Mouse (Mus musculus): ENCODE results near the gene Cox8c. TPM values are rescaled to one million over a fixed set of nuclear protein-coding genes. Genes with fewer than 3 reads are reported as not detected.

Gene Cox8c
- total RNA-seq (2021): not detected in 2 replicates
- long read RNA-seq, experiment 1: 0 reads
- long read RNA-seq, experiment 2: 0 reads

- DNase-seq: no peak
Measured at GRCm38 (mm10) chr12:102899091-102899490, at the start of gene Cox8c. Cox8c (plus strand) TSS chr12:102899316.

GRCm38 (mm10) chr12:102860806-102861205, 38.3 kb upstream of the Cox8c start:
- DNase-seq: no peak

- no peak for DNase-seq
Measured at GRCm38 (mm10) chr12:102869802-102870201, 29.3 kb upstream of the Cox8c start.

- DNase-seq: no peak
Measured at GRCm38 (mm10) chr12:102870527-102870926, 28.6 kb upstream of the Cox8c start.

GRCm38 (mm10) chr12:102877301-102878030, 21.6 kb upstream of the Cox8c start:
- peak; percentile 67 for DNase-seq

- peak; percentile 99 for DNase-seq
Measured at GRCm38 (mm10) chr12:102878031-102878823, 20.9 kb upstream of the Cox8c start, which contains the start of gene Btbd7. Btbd7 (minus strand) TSS chr12:102878471.

- DNase-seq: peak; percentile 14
Measured at GRCm38 (mm10) chr12:102878901-102879300, 20.2 kb upstream of the Cox8c start.

GRCm38 (mm10) chr12:102885735-102886134, 13.4 kb upstream of the Cox8c start:
- peak; percentile 66 for DNase-seq

- DNase-seq: peak; percentile 51
Measured at GRCm38 (mm10) chr12:102887366-102887765, 11.8 kb upstream of the Cox8c start.

- no peak for DNase-seq
Measured at GRCm38 (mm10) chr12:102888568-102888967, 10.5 kb upstream of the Cox8c start.

- no peak for DNase-seq
Measured at GRCm38 (mm10) chr12:102908191-102908590, 9.1 kb downstream of the Cox8c start.

- no peak for DNase-seq
Measured at GRCm38 (mm10) chr12:102916073-102916472, 17.0 kb downstream of the Cox8c start.

- no peak for DNase-seq
Measured at GRCm38 (mm10) chr12:102929764-102930163, 30.6 kb downstream of the Cox8c start.

GRCm38 (mm10) chr12:102930335-102930734, 31.2 kb downstream of the Cox8c start:
- DNase-seq: no peak

- DNase-seq: no peak
Measured at GRCm38 (mm10) chr12:102930789-102931188, 31.7 kb downstream of the Cox8c start.

GRCm38 (mm10) chr12:102935892-102936291, 36.8 kb downstream of the Cox8c start:
- no peak for DNase-seq

GRCm38 (mm10) chr12:102945571-102945970, 46.5 kb downstream of the Cox8c start:
- no peak for DNase-seq

GRCm38 (mm10) chr12:102947826-102948225, 48.7 kb downstream of the Cox8c start:
- DNase-seq: no peak

- peak; percentile 86 for DNase-seq
Measured at GRCm38 (mm10) chr12:102948778-102949394, 49.8 kb downstream of the Cox8c start, which contains the start of gene Unc79. Unc79 (plus strand) TSS chr12:102948859.

GRCm38 (mm10) chr12:102949395-102950208, 50.5 kb downstream of the Cox8c start:
- peak; percentile 82 for DNase-seq
